Mouse (Mus musculus) left cerebral cortex, postnatal 25 days (tissue): ENCODE measurements at regions not wholly inside any gene's neighbourhood (a gene's known extent, or its start where the extent isn't known, plus 50 kb on each side); places are given as distances from the start of the nearest gene placed in this dataset.

Source experiments
- DNase-seq, 2 experiments: peaks; one replicate each; pipeline ENCODE4 v3.0.0; 2022; ENCODE audit warnings: low spot score in 2 of 2, mixed read lengths in 1 of 2
- intact Hi-C: fragments of 180-260 bp; cut with DNase I; formaldehyde crosslinking; loops from one replicate; pipeline ENCODE4 v1.15.1; 2025

- DNase-seq, result no peak
- intact Hi-C loops, result no loop called here
Observed at GRCm38 (mm10) chr6:67125715-67126312, 88.6 kb upstream of the Gadd45a start.

GRCm38 (mm10) chr6:67124089-67124488 is 86.8 kb upstream of the Gadd45a start:
- intact Hi-C loops, result no loop called here
- no peak for DNase-seq

GRCm38 (mm10) chr6:67123071-67123470 is 85.8 kb upstream of the Gadd45a start:
- DNase-seq, result no peak
- intact Hi-C loops, result no loop called here

DNA sequence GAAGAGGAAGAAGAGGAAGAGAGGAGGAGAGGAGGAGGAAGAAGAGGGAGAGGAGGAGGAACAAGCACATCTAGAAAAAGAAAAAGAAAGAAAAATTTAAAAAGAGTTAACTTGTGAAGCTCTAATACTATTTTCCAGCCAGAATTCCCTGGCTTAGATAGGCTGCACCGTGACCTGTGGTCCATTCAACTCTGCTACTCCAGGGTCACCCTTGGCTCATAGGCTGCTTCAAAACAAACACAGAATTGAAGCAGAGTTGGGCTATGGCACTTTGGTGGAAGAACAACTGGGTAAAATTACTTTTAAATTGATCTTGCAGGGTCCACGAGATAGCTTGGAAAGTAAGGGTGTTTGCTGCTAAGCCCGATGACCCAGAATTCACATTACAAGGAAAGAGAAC is 79.0 kb upstream of the Gadd45a start:
- intact Hi-C loops, result no loop called here
- DNase-seq, result no peak

DNA sequence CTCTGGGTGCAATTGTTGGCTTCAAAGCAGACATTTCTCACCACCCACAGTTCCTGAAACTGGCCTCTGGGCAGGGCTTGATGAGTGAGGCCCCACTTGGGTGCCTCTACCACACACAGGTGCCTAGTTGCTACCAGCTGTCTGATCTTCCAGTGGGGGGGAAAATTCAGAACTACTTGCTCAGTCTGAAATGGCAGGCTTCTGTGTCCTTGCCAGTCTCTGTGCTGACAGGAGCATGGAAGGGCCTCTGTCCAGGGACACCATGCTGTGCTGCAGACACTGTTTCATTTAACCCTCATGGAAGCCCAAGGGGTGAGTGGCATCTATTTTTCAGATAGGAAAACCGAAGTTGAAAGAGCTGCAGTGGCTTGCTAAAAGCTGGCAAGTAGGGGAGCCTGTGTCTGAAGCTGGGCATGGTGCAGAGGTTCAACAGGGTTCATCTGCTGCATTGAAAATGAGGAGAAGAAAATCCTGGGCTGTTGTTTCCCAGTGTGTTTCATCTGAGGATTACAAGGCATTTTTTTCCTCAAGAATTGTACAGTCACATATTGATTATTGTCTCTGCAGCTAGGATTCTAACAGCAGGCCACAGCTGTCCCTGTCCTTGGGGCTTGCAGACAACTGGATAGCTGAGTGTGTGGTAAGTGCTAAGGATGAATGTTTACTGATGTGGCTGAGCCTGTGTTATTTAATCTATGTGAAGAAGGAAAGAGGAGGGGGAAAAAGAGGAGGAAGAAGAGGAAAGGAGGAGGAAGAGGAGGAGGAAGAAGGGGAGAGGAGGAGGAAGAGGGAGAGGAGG is 78.4 kb upstream of the Gadd45a start:
- no peak for DNase-seq
- intact Hi-C loops, result no loop called here

DNA sequence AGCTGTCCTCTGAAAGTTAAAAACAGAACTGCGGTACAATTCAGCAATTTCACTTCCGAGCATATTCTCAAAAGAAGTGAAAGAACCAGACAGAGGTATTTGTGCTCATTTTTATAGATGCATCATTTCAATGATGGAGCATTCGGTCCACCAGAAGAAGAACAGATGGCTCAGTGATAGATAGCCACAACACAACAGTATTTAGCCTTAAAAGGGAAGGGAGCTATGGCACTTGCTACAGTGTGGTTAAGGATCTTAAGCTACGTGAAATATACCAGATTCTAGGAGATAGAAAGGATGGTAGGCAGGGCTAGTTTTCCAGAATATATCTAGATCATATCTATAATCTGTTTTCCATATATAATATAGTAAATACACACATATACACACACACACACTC is 77.5 kb upstream of the Gadd45a start:
- intact Hi-C loops, result no loop called here
- DNase-seq, result peak in 1 of 2 experiments; percentile 28

GRCm38 (mm10) chr6:67113686-67114278 is 76.5 kb upstream of the Gadd45a start:
- DNase-seq, result no peak
- intact Hi-C loops, result no loop called here

GRCm38 (mm10) chr6:67113261-67113660 is 76.0 kb upstream of the Gadd45a start:
- intact Hi-C loops, result no loop called here
- DNase-seq, result no peak

DNA sequence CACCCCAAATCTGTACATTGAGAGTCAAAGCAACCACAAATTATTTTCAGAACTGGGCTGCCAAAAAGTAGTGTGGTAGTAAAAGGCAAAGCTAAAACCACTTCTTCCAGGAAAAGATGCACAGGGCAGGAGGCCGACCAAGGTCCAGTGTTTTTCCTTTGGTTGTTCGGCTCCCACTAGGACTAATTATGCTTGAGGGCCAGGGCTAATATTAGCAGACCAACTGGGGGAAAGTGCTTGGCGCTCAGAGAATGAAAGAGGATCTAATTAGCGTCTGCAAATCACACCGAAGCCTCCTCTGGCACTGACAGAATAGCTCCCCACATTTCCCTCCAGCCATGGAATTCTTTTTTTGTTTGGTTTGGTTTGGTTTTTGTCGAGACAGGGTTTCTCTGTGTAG is 75.1 kb upstream of the Gadd45a start:
- no peak for DNase-seq
- intact Hi-C loops, result no loop called here

GRCm38 (mm10) chr6:67111581-67111980 is 74.3 kb upstream of the Gadd45a start:
- no peak for DNase-seq
- intact Hi-C loops, result no loop called here

DNA sequence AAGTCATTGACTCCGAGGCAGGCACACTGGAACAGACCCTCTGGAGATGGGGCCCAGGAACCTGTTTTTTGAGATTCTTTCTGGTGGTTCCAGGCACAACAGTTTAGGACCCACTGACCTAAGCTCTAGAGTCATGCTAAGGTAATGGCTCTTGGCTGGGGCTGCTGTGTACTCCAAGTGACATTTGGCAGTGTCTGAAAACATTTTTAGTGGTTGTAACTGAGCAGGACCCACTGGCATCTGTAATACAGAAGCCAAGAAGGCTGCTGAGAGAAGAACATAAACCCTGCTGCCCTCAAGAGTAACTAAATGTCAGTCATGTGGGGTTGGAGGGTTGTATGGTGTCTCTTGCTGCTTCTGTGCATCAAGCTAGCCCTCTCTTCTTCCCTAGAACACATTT is 73.1 kb upstream of the Gadd45a start:
- no peak for DNase-seq
- intact Hi-C loops, result no loop called here

DNA sequence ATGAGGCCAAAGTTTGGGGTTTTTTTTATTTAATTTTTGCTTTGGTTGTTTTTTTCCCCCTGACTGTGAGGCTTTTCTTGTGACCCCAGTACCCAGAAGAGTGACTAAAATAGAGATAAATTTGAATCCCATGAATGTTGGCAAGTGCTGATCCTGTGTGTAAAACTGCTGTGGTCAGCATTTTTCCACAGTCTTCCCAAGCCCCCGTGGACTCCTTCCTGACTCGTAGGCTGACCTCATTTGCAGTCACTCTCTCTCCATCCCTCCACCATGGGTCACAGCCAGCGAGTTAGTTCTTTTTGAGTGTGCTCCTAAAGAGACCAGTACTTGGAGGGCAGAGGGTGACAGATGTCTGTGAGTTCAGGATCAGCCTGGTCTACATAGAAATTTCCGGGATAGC is 72.5 kb upstream of the Gadd45a start:
- no peak for DNase-seq
- intact Hi-C loops, result no loop called here

GRCm38 (mm10) chr6:67107517-67107916 is 70.3 kb upstream of the Gadd45a start:
- intact Hi-C loops, result no loop called here
- DNase-seq, result no peak

GRCm38 (mm10) chr6:67106493-67106892 is 69.2 kb upstream of the Gadd45a start:
- DNase-seq, result no peak
- intact Hi-C loops, result no loop called here

DNA sequence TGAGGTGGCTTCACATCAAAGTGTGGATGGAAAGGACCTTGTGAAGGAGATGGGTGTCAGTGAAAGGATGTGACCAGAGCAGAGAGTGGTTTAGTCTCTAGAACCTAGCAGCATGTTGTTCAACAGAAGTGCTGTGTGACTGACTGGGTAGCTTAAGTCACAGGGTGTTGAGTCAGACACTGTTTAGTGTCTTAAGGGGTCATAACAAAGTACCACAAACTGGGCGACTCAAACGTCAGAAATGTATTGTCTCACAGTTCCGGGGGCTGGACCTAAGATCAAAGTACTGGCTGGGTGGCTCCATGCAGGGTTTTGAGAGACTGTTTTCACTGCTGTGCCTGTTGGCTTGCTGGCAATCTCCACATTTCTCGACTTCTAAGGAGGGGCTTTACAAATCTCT is 68.1 kb upstream of the Gadd45a start:
- DNase-seq, result no peak
- intact Hi-C loops, result no loop called here

GRCm38 (mm10) chr6:67104205-67104604 is 66.9 kb upstream of the Gadd45a start:
- peak in 1 of 2 experiments; percentile 66 for DNase-seq
- intact Hi-C loops, result no loop called here

DNA sequence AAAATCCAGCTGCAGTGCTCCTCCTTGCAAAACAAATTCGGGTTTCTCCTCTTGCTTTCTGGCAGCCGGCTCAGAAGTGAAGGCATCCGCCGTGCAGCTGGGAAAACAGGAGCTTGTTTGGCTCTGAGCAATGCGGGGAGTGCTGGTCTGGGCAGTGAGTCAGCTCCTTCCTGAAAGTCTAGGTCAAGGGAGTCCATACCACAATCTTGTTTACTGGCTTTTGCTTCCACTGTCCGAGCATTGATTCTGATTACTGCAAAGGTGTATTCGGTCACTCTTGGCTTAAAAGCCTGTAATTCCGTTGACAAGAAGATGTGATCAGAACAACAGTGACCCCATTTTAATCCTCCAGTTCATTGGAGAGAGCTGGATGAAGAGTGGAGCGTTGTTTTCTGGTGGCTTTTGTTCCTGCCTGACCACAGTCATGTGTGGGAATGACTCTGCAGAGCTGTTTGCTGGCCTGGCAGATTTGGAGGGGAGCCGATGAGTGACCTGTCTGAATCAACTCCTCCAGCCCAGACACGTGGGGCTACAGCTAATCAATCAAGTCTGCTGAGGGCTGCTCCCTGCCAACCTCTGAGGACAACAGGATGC is 65.4 kb upstream of the Gadd45a start:
- intact Hi-C loops, result no loop called here
- DNase-seq, result peak; percentile 24 to 64

DNA sequence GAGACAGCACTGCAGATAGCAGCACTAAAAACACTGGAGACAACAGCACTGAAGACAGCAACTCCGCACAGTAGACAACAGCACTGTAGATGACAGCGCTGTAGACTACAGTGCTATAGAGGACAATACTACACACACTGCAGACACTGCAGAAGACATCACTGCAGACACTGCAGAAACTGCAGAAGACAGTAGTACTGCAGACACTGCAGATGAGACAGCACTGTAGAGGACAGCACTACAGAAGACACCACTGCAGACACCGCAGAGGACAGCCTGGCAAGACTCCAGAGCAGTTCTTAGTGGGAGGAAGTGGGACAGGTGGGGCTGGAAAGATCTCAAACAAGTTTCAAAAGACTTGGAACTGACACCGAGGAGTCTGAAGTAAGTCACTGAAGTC is 64.8 kb upstream of the Gadd45a start:
- DNase-seq, result peak; percentile 21 to 39
- intact Hi-C loops, result no loop called here

DNA sequence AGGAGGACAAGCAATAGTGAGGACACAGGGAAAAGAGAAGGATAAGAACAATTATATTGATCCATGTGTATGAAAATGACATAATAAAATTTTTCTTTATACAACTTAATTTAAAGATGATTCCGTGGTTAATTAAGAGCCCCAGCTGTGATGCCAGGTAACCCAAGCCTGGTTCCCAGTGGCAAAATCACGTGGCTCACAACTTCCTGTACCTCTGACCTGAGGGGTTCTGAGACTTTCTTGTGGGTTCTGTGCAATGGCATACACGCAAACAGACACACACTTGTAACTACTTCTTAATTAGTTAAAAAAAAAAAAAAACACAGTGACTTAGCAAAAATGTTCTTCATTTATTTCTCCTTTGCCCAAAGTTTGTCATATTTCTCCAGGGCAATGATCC is 57.2 kb upstream of the Gadd45a start:
- intact Hi-C loops, result no loop called here

DNA sequence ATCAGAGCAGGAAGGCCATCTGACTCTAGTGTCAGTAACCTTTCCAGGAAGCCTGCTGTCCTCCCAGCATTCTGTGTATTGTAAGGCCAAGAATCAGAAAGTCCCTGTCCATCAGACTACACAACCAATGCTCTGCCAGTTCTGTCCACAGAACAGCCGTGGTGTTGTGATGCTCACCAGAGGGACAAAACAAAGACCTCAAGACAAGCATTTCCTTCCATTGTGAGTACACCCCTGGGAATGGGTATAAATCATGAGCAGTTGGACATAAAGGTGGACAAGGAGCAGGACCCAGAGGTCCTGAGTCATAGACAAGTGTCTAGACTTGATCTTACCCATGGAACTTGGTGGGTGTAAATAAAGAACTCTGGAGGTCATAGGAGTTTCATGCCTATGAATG is 55.9 kb upstream of the Gadd45a start:
- DNase-seq, result no peak
- intact Hi-C loops, result no loop called here

More for the DNA sequence above, 57.2 kb upstream of the Gadd45a start:
- no peak for DNase-seq

GRCm38 (mm10) chr6:67090150-67090549 is 52.9 kb upstream of the Gadd45a start:
- intact Hi-C loops, result no loop called here
- DNase-seq, result no peak
